Mouse (Mus musculus): ENCODE measurements around the gene Taar7e. TPM values are rescaled to one million over a fixed set of nuclear protein-coding genes. Genes with fewer than 3 reads are reported as not detected.

Gene Taar7e
- polyA plus RNA-seq, 1 experiment from 2014 or later, result not detected

Other genes starting within 250 kb of the Taar7e start
- gene Slc18b1, start 240.6 kb upstream of the Taar7e start, polyA plus RNA-seq (2014; fragmentation: Nextera tagmentation; extraction: Ambion mirVana), result 17.3 and 23.7 TPM in 2 replicates
- gene Vnn3, start 186.2 kb upstream of the Taar7e start, polyA plus RNA-seq (2014; fragmentation: Nextera tagmentation; extraction: Ambion mirVana), result 0.27 TPM in 1 of 2 replicates, not detected in the other
- gene Vnn1, start 142.9 kb upstream of the Taar7e start, polyA plus RNA-seq (2014; fragmentation: Nextera tagmentation; extraction: Ambion mirVana), result 1.9 and 2.5 TPM in 2 replicates
- not detected in 2 replicates for gene Taar1, start 117.3 kb upstream of the Taar7e start, polyA plus RNA-seq (2014; fragmentation: Nextera tagmentation; extraction: Ambion mirVana)
- gene Taar2, start 99.0 kb upstream of the Taar7e start, polyA plus RNA-seq (2014; fragmentation: Nextera tagmentation; extraction: Ambion mirVana), result not detected in 2 replicates
- gene Taar3, start 88.1 kb upstream of the Taar7e start, polyA plus RNA-seq (2014; fragmentation: Nextera tagmentation; extraction: Ambion mirVana), result not detected in 2 replicates
- not detected in 2 replicates for gene Taar4, start 77.1 kb upstream of the Taar7e start, polyA plus RNA-seq (2014; fragmentation: Nextera tagmentation; extraction: Ambion mirVana)
- not detected in 2 replicates for gene Taar5, start 66.9 kb upstream of the Taar7e start, polyA plus RNA-seq (2014; fragmentation: Nextera tagmentation; extraction: Ambion mirVana)
- not detected in 2 replicates for gene Taar6, start 52.0 kb upstream of the Taar7e start, polyA plus RNA-seq (2014; fragmentation: Nextera tagmentation; extraction: Ambion mirVana)
- not detected in 2 replicates for gene Taar7a, start 44.1 kb upstream of the Taar7e start, polyA plus RNA-seq (2014; fragmentation: Nextera tagmentation; extraction: Ambion mirVana)
- not detected in 2 replicates for gene Taar7b, start 37.7 kb upstream of the Taar7e start, polyA plus RNA-seq (2014; fragmentation: Nextera tagmentation; extraction: Ambion mirVana)
- not detected in 2 replicates for gene Taar7d, start 10.4 kb upstream of the Taar7e start, polyA plus RNA-seq (2014; fragmentation: Nextera tagmentation; extraction: Ambion mirVana)
- gene Taar7f, start 11.9 kb downstream of the Taar7e start, polyA plus RNA-seq (2014; fragmentation: Nextera tagmentation; extraction: Ambion mirVana), result not detected in 2 replicates
- gene Taar8a, start 38.9 kb downstream of the Taar7e start, polyA plus RNA-seq (2014; fragmentation: Nextera tagmentation; extraction: Ambion mirVana), result not detected in 2 replicates
- gene Taar8b, start 54.7 kb downstream of the Taar7e start, polyA plus RNA-seq (2014; fragmentation: Nextera tagmentation; extraction: Ambion mirVana), result not detected in 2 replicates
- gene Taar8c, start 64.3 kb downstream of the Taar7e start, polyA plus RNA-seq (2014; fragmentation: Nextera tagmentation; extraction: Ambion mirVana), result not detected in 2 replicates
- gene Taar9, start 71.9 kb downstream of the Taar7e start, polyA plus RNA-seq (2014; fragmentation: Nextera tagmentation; extraction: Ambion mirVana), result not detected in 2 replicates
- gene Stx7, start 111.7 kb downstream of the Taar7e start, polyA plus RNA-seq (2014; fragmentation: Nextera tagmentation; extraction: Ambion mirVana), result 93.1 and 93.2 TPM in 2 replicates
- 11.2 and 16.1 TPM in 2 replicates for gene Moxd1, start 185.9 kb downstream of the Taar7e start, polyA plus RNA-seq (2014; fragmentation: Nextera tagmentation; extraction: Ambion mirVana)